Mouse (Mus musculus): ENCODE data around the gene Mrpl9.

The Mrpl9 gene

GRCm38 (mm10) chr3:94442951-94443596 is at the start of gene Mrpl9:
Gene Mrpl9 (plus strand): TSS chr3:94443318.
- peak; percentile 81 for DNase-seq (ENCODE audit: low read depth)

- DNase-seq (ENCODE audit: low read depth), result no peak
These were observed 46.8 kb upstream of the Mrpl9 start for GRCm38 (mm10) chr3:94396336-94396735.

GRCm38 (mm10) chr3:94396851-94397250 is 46.3 kb upstream of the Mrpl9 start:
- no peak for DNase-seq (ENCODE audit: low read depth)

DNA sequence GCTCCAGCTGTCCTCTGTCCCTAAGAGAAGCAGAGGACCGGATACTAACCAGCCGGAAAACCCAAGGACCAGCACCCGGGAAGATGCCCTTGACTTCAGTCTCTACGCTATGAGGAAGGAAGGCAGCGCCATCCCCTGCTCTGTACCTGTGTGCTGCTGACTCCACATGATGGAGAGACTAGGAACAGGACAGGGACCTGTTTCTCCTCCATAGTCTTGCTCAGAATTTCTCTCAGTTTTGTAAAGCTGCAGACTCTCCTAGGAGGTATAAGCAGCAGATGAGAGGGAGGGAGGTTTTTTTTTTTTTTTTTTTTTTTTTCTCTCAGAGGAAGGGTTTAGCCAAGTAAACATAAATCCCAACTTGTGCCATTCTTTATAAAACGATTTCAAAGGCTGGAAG is 44.9 kb upstream of the Mrpl9 start, which contains the start of gene Lingo4:
TSS of gene Lingo4 (plus strand) at position 301 of the 400 bp plus-strand sequence.
- no peak for DNase-seq (ENCODE audit: low read depth)

DNA sequence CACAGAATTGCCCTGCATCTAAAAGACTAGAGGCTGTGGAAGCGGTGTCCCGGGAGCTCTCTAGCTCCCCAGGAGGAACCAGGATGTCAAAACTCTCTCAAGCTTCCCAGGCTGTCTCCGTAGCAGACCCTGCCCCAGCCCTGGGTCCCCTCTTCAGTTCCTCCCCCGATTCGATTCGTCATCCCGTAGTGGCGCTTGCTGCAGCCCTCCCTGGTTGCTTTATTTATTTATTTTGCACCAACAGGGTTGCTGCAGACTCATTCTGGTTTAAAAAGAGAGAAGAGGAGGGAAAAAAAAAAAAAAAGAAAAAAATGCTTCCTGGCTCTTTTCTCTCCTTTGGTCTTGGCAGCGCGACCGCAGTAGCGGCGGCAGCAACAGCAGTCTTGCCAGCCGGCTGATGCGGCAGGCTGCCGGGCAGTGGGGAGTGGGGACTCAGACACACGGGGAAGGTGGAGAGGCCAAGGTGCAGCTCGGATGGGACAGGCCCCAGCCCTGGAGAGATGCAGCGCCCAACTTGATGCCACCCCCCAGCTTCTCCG is 44.1 kb upstream of the Mrpl9 start:
- no peak for DNase-seq (ENCODE audit: low read depth)

- no peak for DNase-seq (ENCODE audit: low read depth)
These were observed 43.3 kb upstream of the Mrpl9 start for GRCm38 (mm10) chr3:94399663-94400310.

DNA sequence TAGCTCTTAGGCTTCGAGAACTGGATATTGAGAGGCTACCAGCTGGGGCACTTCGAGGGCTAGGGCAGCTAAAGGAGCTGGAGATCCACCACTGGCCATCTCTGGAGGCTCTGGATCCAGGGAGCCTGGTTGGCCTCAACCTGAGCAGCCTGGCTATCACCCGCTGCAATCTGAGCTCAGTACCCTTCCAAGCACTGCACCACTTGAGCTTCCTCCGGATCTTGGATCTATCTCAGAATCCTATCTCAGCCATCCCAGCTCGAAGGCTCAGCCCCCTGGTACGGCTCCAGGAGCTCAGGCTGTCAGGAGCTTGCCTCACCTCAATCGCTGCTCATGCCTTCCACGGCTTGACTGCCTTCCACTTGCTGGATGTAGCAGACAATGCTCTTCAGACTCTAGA is 40.7 kb upstream of the Mrpl9 start:
- DNase-seq (ENCODE audit: low read depth), result no peak

- DNase-seq (ENCODE audit: low read depth), result no peak
These were observed 38.6 kb upstream of the Mrpl9 start for GRCm38 (mm10) chr3:94404366-94405054.

GRCm38 (mm10) chr3:94405561-94405960 is 37.6 kb upstream of the Mrpl9 start:
- DNase-seq (ENCODE audit: low read depth), result no peak

GRCm38 (mm10) chr3:94412530-94412929 is 30.6 kb upstream of the Mrpl9 start:
- DNase-seq (ENCODE audit: low read depth), result peak; percentile 10

- DNase-seq (ENCODE audit: low read depth), result peak; percentile 86
These were observed 30.0 kb upstream of the Mrpl9 start, which contains the start of gene Tdrkh for GRCm38 (mm10) chr3:94413031-94413679. Gene Tdrkh (plus strand): TSS chr3:94413273.

DNA sequence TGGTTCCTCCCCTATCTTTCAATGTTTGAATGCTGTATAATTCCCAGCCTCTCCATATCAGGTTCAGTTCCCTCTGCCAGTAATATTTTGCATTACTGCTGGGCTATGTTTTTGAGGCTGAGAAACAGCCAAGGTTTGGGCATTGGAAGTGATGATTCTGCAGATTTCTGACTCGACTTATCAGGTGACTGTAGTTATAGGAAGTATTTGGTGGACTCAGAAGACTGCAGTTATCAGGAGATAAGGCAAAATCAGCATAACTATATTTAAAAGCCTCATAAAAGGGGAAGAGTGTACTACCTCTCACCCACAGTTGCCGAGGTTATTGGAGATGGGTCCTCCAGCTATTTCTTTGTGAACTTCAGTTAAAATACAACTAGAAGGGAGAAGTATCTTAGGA is 12.1 kb upstream of the Mrpl9 start:
- no peak for DNase-seq (ENCODE audit: low read depth)

GRCm38 (mm10) chr3:94434305-94434704 is 8.8 kb upstream of the Mrpl9 start:
- no peak for DNase-seq (ENCODE audit: low read depth)

- no peak for DNase-seq (ENCODE audit: low read depth)
These were observed 6.7 kb upstream of the Mrpl9 start for GRCm38 (mm10) chr3:94436420-94436819.

GRCm38 (mm10) chr3:94441182-94441581 is 1.9 kb upstream of the Mrpl9 start:
- peak; percentile 29 for DNase-seq (ENCODE audit: low read depth)

DNA sequence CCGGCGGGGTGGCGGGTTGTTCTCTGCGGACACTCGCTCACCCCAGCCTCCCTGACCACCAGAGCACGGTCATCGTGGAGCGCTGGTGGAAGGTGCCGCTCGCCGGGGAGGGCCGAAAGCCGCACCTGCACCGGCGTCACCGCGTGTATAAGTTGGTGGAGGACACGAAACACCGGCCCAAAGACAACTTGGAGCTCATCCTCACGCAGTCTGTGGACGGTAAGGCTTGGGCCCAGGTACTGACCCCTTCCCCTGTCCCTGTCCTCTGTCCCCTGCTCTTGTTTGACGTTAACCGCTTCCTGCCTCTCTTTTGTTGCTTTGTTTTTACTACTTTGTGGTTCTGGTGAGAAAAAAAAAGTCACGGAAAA is 463 bp downstream of the Mrpl9 start, which contains the start of gene Oaz3:
TSS of gene Oaz3 (minus strand) at position 319 of the 368 bp plus-strand sequence.
- DNase-seq (ENCODE audit: low read depth), result no peak

- DNase-seq (ENCODE audit: low read depth), result no peak
These were observed 6.3 kb downstream of the Mrpl9 start for GRCm38 (mm10) chr3:94449377-94449776.

GRCm38 (mm10) chr3:94456529-94457000 is 13.4 kb downstream of the Mrpl9 start:
- peak; percentile 95 for DNase-seq (ENCODE audit: low read depth)

- DNase-seq (ENCODE audit: low read depth), result no peak
These were observed 13.9 kb downstream of the Mrpl9 start for GRCm38 (mm10) chr3:94457055-94457454.

DNA sequence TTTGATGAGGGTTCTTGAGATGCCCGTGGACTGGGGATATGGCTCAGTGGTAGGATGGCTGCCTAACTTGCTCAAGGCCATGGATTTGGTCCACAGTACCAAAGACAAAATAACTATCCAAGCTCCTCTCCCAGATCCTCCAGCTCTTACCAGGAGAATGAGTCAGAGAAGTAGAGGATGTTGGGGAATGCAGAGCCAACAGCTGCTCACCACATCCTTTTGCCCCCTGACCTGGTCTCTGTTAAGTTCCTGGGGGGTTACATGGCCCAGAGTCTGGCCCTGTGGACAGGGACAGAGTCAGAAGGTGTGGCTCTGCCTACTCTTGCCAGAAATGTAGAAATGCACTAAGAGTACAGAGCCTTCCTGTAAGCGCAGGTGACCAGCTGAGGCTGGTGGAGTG is 16.7 kb downstream of the Mrpl9 start:
- DNase-seq (ENCODE audit: low read depth), result no peak

DNA sequence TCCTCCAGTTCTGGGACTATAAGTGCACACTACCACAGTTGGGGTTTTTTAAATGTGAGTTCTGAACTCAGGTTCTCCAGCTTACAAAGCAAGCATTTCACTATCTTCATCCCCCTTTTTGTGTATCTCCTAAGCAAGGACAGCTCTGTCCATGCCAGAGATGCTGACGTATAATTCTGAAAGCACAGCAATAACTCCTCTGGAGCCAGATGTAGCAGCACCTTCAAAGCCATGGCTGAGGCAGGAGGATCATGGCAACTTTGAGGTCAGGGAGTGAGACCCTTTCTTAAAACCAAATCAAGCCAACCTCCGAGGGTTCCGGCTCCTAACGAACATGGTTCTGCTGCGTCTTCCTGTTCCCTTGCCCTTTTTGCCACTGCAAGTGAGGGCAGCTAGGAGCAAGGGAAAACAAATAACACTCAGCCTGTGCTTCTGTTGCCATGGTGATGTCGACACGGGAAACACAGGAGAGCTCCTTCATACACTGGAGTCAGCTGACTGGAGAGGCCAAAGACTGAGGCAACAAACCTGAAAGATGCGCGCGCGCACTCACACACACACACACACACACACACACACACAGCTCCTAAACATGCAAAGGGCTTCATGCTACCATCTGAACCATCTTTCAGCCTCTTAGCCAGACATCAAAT is 20.9 kb downstream of the Mrpl9 start:
- DNase-seq (ENCODE audit: low read depth), result no peak

Data from c-Kit-positive CD71-negative TER-119-negative erythroid progenitor cells, embryonic 14.5 days (primary cell).